Mouse (Mus musculus): ENCODE measurements at regions not wholly inside any gene's neighbourhood (a gene's known extent, or its start where the extent isn't known, plus 50 kb on each side); places are given as distances from the start of the nearest gene placed in this dataset.
A peak's percentile ranks its signal among the peaks of the same experiment; 100 is the strongest.

- Histone ChIP-seq H3K9me3 (replicated peaks) (no peaks in the 10 kb centered on the region), H3K36me3 (no peaks in the 10 kb centered on the region), H3K4me1 (peaks cover 14% of the 10 kb centered on the region), H3K27me3 (ENCODE audit: low read depth, poor library complexity, severe bottlenecking) (peaks cover 4% of the 10 kb centered on the region; the same call in 1 of the 2 replicates), H3K27ac (no peak overlapping the region), H3K4me3 (no peak overlapping the region)
- DNase-seq (ENCODE audit: low spot score) = no peak
- 87% methylated on average over 8 of the region's 8 CpGs for WGBS
These were observed 138.4 kb downstream of the Tomm20 start for GRCm38 (mm10) chr8:126807171-126807768.

- no peak for DNase-seq (ENCODE audit: low spot score)
- Histone ChIP-seq H3K9me3 (replicated peaks) (no peaks in the 10 kb centered on the region), H3K27ac (peak overlapping the region; percentile 82), H3K4me1 (peaks cover 14% of the 10 kb centered on the region), H3K4me3 (no peak overlapping the region), H3K27me3 (ENCODE audit: low read depth, poor library complexity, severe bottlenecking) (peaks cover 4% of the 10 kb centered on the region; the same call in 1 of the 2 replicates), H3K36me3 (no peaks in the 10 kb centered on the region)
- 97% methylated on average over 2 of the region's 2 CpGs for WGBS
These were observed 139.1 kb downstream of the Tomm20 start for GRCm38 (mm10) chr8:126806591-126806990.

- no peak for DNase-seq (ENCODE audit: low spot score)
- no peaks in the 10 kb centered on the region for H3K9me3 ChIP-seq (replicated peaks)
- WGBS = 60% methylated on average over 3 of the region's 3 CpGs
- peaks cover 14% of the 10 kb centered on the region for H3K4me1 ChIP-seq
- H3K27ac ChIP-seq = peak overlapping the region; percentile 82
- peaks cover 4% of the 10 kb centered on the region; the same call in 1 of the 2 replicates for H3K27me3 ChIP-seq (ENCODE audit: low read depth, poor library complexity, severe bottlenecking)
- no peak overlapping the region for H3K4me3 ChIP-seq
- no peaks in the 10 kb centered on the region for H3K36me3 ChIP-seq
These were observed 139.5 kb downstream of the Tomm20 start for GRCm38 (mm10) chr8:126806181-126806560.

- Histone ChIP-seq H3K36me3 (no peaks in the 10 kb centered on the region), H3K27ac (peak overlapping the region; percentile 82), H3K27me3 (ENCODE audit: low read depth, poor library complexity, severe bottlenecking) (peaks cover 4% of the 10 kb centered on the region; the same call in 1 of the 2 replicates), H3K9me3 (replicated peaks) (no peaks in the 10 kb centered on the region), H3K4me1 (peaks cover 14% of the 10 kb centered on the region), H3K4me3 (no peak overlapping the region)
- DNase-seq (ENCODE audit: low spot score) = peak; percentile 47
- 47% methylated on average over 13 of the region's 13 CpGs for WGBS
These were observed 140.1 kb downstream of the Tomm20 start for GRCm38 (mm10) chr8:126805365-126806180.

GRCm38 (mm10) chr8:126804115-126804514 lies 141.5 kb downstream of the Tomm20 start:
- no peak for DNase-seq (ENCODE audit: low spot score)
- Histone ChIP-seq H3K27ac (0 out of 2 replicates have a peak overlapping the region, but pooled peaks have one; percentile 5), H3K36me3 (no peaks in the 10 kb centered on the region), H3K4me3 (no peak overlapping the region), H3K27me3 (ENCODE audit: low read depth, poor library complexity, severe bottlenecking) (no peaks in the 10 kb centered on the region), H3K9me3 (replicated peaks) (no peaks in the 10 kb centered on the region), H3K4me1 (peaks cover 14% of the 10 kb centered on the region)
- 74% methylated on average over 7 of the region's 7 CpGs for WGBS

- H3K4me3 ChIP-seq = no peak overlapping the region
- peaks cover 14% of the 10 kb centered on the region for H3K4me1 ChIP-seq
- no peak for DNase-seq (ENCODE audit: low spot score)
- H3K36me3 ChIP-seq = no peaks in the 10 kb centered on the region
- no peaks in the 10 kb centered on the region for H3K27me3 ChIP-seq (ENCODE audit: low read depth, poor library complexity, severe bottlenecking)
- no peaks in the 10 kb centered on the region for H3K9me3 ChIP-seq (replicated peaks)
- WGBS = 82% methylated on average over 4 of the region's 4 CpGs
- no peak overlapping the region for H3K27ac ChIP-seq
These were observed 143.0 kb downstream of the Tomm20 start for GRCm38 (mm10) chr8:126802641-126803040.

- no peaks in the 10 kb centered on the region for H3K9me3 ChIP-seq (replicated peaks)
- H3K27ac ChIP-seq = no peak overlapping the region
- H3K4me1 ChIP-seq = peaks cover 10% of the 10 kb centered on the region
- no peaks in the 10 kb centered on the region for H3K27me3 ChIP-seq (ENCODE audit: low read depth, poor library complexity, severe bottlenecking)
- H3K36me3 ChIP-seq = no peaks in the 10 kb centered on the region
- H3K4me3 ChIP-seq = no peak overlapping the region
- 54% methylated on average over 6 of the region's 6 CpGs for WGBS
- no peak for DNase-seq (ENCODE audit: low spot score)
These were observed 144.7 kb downstream of the Tomm20 start for GRCm38 (mm10) chr8:126800976-126801375.

- H3K4me3 ChIP-seq = no peak overlapping the region
- H3K36me3 ChIP-seq = no peaks in the 10 kb centered on the region
- H3K4me1 ChIP-seq = no peaks in the 10 kb centered on the region
- no peaks in the 10 kb centered on the region for H3K27me3 ChIP-seq (ENCODE audit: low read depth, poor library complexity, severe bottlenecking)
- 93% methylated on average over 9 of the region's 9 CpGs for WGBS
- no peaks in the 10 kb centered on the region for H3K9me3 ChIP-seq (replicated peaks)
- H3K27ac ChIP-seq = no peak overlapping the region
- DNase-seq (ENCODE audit: low spot score) = no peak
These were observed 147.9 kb downstream of the Tomm20 start for GRCm38 (mm10) chr8:126797571-126798334.

GRCm38 (mm10) chr8:126793657-126794056 lies 152.0 kb downstream of the Tomm20 start:
- WGBS = 77% methylated on average over 3 of the region's 3 CpGs
- Histone ChIP-seq H3K27me3 (ENCODE audit: low read depth, poor library complexity, severe bottlenecking) (no peaks in the 10 kb centered on the region), H3K9me3 (replicated peaks) (no peaks in the 10 kb centered on the region), H3K4me1 (peaks cover 11% of the 10 kb centered on the region), H3K4me3 (no peak overlapping the region), H3K36me3 (no peaks in the 10 kb centered on the region), H3K27ac (no peak overlapping the region)
- DNase-seq (ENCODE audit: low spot score) = no peak

- H3K4me1 ChIP-seq = peaks cover 20% of the 10 kb centered on the region
These were observed 154.6 kb downstream of the Tomm20 start for GRCm38 (mm10) chr8:126791069-126791468.

GRCm38 (mm10) chr8:126790214-126790613 lies 155.4 kb downstream of the Tomm20 start:
- Histone ChIP-seq H3K36me3 (no peaks in the 10 kb centered on the region), H3K27me3 (ENCODE audit: low read depth, poor library complexity, severe bottlenecking) (no peaks in the 10 kb centered on the region), H3K27ac (no peak overlapping the region), H3K4me3 (no peak overlapping the region), H3K4me1 (peaks cover 20% of the 10 kb centered on the region), H3K9me3 (replicated peaks) (no peaks in the 10 kb centered on the region; the same call in 1 of the 2 replicates)
- 93% methylated on average over 9 of the region's 9 CpGs for WGBS
- DNase-seq (ENCODE audit: low spot score) = no peak

More at GRCm38 (mm10) chr8:126791069-126791468, 154.6 kb downstream of the Tomm20 start:
- Histone ChIP-seq H3K4me3 (no peak overlapping the region), H3K9me3 (replicated peaks) (no peaks in the 10 kb centered on the region), H3K36me3 (no peaks in the 10 kb centered on the region), H3K27ac (no peak overlapping the region), H3K27me3 (ENCODE audit: low read depth, poor library complexity, severe bottlenecking) (no peaks in the 10 kb centered on the region)
- no peak for DNase-seq (ENCODE audit: low spot score)
- 77% methylated on average over 4 of the region's 4 CpGs for WGBS

GRCm38 (mm10) chr8:126789076-126789475 lies 156.6 kb downstream of the Tomm20 start:
- peaks cover 20% of the 10 kb centered on the region for H3K4me1 ChIP-seq
- H3K27ac ChIP-seq = peak overlapping the region; percentile 57; the same call in 1 of the 2 replicates
- DNase-seq (ENCODE audit: low spot score) = no peak

More at GRCm38 (mm10) chr8:126789076-126789475, 156.6 kb downstream of the Tomm20 start:
- Histone ChIP-seq H3K36me3 (no peaks in the 10 kb centered on the region), H3K27me3 (ENCODE audit: low read depth, poor library complexity, severe bottlenecking) (no peaks in the 10 kb centered on the region), H3K4me3 (no peak overlapping the region), H3K9me3 (replicated peaks) (no peaks in the 10 kb centered on the region; the same call in 1 of the 2 replicates)
- WGBS = 42% methylated on average over 4 of the region's 4 CpGs
